Mouse (Mus musculus) embryonic facial prominence, embryonic 14.5 days (tissue): ENCODE data around the gene Cdh23. TPM values are rescaled to one million over a fixed set of nuclear protein-coding genes. Genes with fewer than 3 reads are reported as not detected.

Source experiments
- ATAC-seq: fragments of 200-750 bp; cut with Nextera tagmentation; 2 replicates; pipeline ENCODE4 v1.8.0; 2017; ENCODE audit warnings: low read depth, moderate number of reproducible peaks, moderate TSS enrichment
- DNase-seq: peaks from one replicate; pipeline ENCODE4 v3.0.0-alpha.2; 2015; ENCODE audit warnings: low spot score
- H3K27ac ChIP-seq: fragments of 300-500 bp; sonication (generic); replicated peaks from 2 replicates; pipeline ENCODE4 v1.5.1; 2014; ENCODE audit warnings: low read depth, mild to moderate bottlenecking, low read length, moderate library complexity
- H3K27me3 ChIP-seq: fragments of 300-500 bp; sonication (generic); replicated peaks from 2 replicates; pipeline ENCODE4 v1.6.1; 2014; ENCODE audit warnings: low read length; ENCODE audit not compliant: control insufficient read depth, insufficient read depth
- H3K36me3 ChIP-seq: fragments of 300-500 bp; sonication (generic); 2 replicates; pipeline ENCODE4 v1.6.1; 2014; ENCODE audit warnings: low read length, mixed read lengths; ENCODE audit not compliant: control insufficient read depth, insufficient read depth
- H3K4me1 ChIP-seq: fragments of 300-500 bp; sonication (generic); 2 replicates; pipeline ENCODE4 v1.6.1; 2014; ENCODE audit warnings: antibody characterized with exemption, low read length; ENCODE audit not compliant: control insufficient read depth, insufficient read depth
- H3K4me2 ChIP-seq: fragments of 300-500 bp; sonication (generic); 2 replicates; pipeline ENCODE4 v1.6.1; 2014; ENCODE audit warnings: low read depth, mild to moderate bottlenecking, low read length, moderate library complexity, mixed read lengths
- H3K4me3 ChIP-seq: fragments of 300-500 bp; sonication (generic); 2 replicates; pipeline ENCODE4 v1.5.1; 2014; ENCODE audit warnings: low read depth, mild to moderate bottlenecking, low read length
- H3K9ac ChIP-seq: fragments of 300-500 bp; sonication (generic); 2 replicates; pipeline ENCODE4 v1.6.1; 2014; ENCODE audit warnings: low read depth, mild to moderate bottlenecking, low read length, moderate library complexity, mixed read lengths
- H3K9me3 ChIP-seq: fragments of 300-500 bp; sonication (generic); 2 replicates; pipeline ENCODE4 v1.6.1; 2016; ENCODE audit warnings: low read length; ENCODE audit not compliant: control insufficient read depth
- WGBS: fragments of 180-500 bp; shearing (Covaris S2); extraction: QIAGEN DNeasy Blood & Tissue Kit; methylation state at CpG from one replicate; pipeline ENCODE4 v1.1.7; 2014; 5-methylcytosine and 5-hydroxymethylcytosine counted together
- polyA plus RNA-seq: library from polyadenylated mRNA; unstranded; fragments of >200 nt; fragmentation: Nextera tagmentation; extraction: Ambion mirVana; gene quantifications from 2 replicates; pipeline ENCODE4 v1.2.1, GENCODE M21; 2014

Cdh23 gene
- polyA plus RNA-seq, 1 experiment from 2014 or later: 1.0 TPM

- 70% methylated on average over 11 of the region's 11 CpGs for WGBS
- H3K4me3 ChIP-seq: no peak overlapping the region
- ATAC-seq: no peak
These were observed 41.0 kb upstream of the Cdh23 start for GRCm38 (mm10) chr10:60737169-60737728.

DNA sequence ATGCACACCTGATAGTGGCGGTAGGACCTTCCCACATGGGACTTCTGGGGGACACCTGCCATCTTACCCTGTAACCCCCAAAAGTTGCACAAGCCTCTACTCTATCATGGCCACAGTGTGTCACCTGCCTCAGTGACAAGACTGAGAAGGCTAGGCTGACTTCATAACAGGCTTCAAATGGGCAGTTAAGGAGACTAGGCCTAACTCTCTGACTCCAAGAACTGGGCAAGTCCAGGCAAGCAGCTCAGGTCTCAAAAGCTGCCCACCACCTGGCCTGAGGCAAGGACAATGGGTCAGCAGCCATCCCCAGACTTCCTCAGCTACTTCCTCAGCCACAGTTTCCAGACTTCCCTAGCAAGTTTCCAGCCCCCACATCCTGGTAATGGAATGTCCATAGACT, 39.4 kb upstream of the Cdh23 start:
- Histone ChIP-seq H3K4me3 (no peak overlapping the region), H3K9me3 (no peaks in the 10 kb centered on the region), H3K27me3 (no peaks in the 10 kb centered on the region), H3K4me1 (no peaks in the 10 kb centered on the region), H3K9ac (no peak overlapping the region), H3K4me2 (no peak overlapping the region), H3K36me3 (peaks cover 7% of the 10 kb centered on the region), H3K27ac (no peak overlapping the region)
- DNase-seq (no peak), ATAC-seq (no peak)
- WGBS: 100% methylated on average over 1 of the region's 1 CpGs

More at GRCm38 (mm10) chr10:60737169-60737728, 41.0 kb upstream of the Cdh23 start:
- Histone ChIP-seq H3K9ac (no peak overlapping the region), H3K9me3 (no peaks in the 10 kb centered on the region), H3K27ac (no peak overlapping the region), H3K27me3 (no peaks in the 10 kb centered on the region), H3K4me1 (no peaks in the 10 kb centered on the region), H3K36me3 (peaks cover 7% of the 10 kb centered on the region), H3K4me2 (no peak overlapping the region)
- no peak for DNase-seq

GRCm38 (mm10) chr10:60733471-60733870, 37.2 kb upstream of the Cdh23 start:
- no peaks in the 10 kb centered on the region for H3K9me3 ChIP-seq
- H3K4me2 ChIP-seq: no peak overlapping the region
- no peak overlapping the region for H3K27ac ChIP-seq
- H3K4me3 ChIP-seq: no peak overlapping the region
- H3K4me1 ChIP-seq: no peaks in the 10 kb centered on the region
- DNase-seq: no peak
- H3K27me3 ChIP-seq: no peaks in the 10 kb centered on the region
- WGBS: 74% methylated on average over 7 of the region's 8 CpGs
- ATAC-seq: no peak
- H3K9ac ChIP-seq: no peak overlapping the region
- peaks cover 7% of the 10 kb centered on the region for H3K36me3 ChIP-seq

DNA sequence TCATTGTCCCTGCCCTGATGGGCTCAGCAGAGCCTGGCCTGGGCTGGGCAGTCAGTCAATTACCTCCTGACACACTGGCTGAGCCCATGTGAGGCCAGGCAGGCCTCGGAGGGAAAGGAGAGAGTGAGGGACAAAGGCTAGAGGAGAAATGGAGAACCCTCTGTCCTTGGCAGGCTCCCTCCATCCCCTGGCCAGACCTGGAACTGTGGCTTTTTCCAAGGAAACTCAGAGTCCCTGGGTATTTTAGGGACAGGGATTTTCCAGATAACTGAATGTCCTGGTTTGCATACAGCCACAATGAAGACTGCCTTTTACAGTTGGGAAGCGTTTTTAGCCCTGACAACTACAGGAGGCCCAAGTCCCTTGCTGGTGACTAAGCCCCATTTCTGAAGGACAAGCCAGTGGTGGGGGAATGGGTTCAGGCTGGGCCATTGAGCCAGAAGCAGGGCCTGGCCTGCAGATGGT, 36.1 kb upstream of the Cdh23 start:
- DNase-seq: no peak
- no peak overlapping the region for H3K4me2 ChIP-seq
- H3K9ac ChIP-seq: no peak overlapping the region
- peaks cover 7% of the 10 kb centered on the region for H3K36me3 ChIP-seq
- H3K9me3 ChIP-seq: no peaks in the 10 kb centered on the region
- H3K4me3 ChIP-seq: no peak overlapping the region
- no peak overlapping the region for H3K27ac ChIP-seq
- H3K4me1 ChIP-seq: no peaks in the 10 kb centered on the region
- no peaks in the 10 kb centered on the region for H3K27me3 ChIP-seq
- WGBS: 36% methylated on average over 2 of the region's 2 CpGs
- ATAC-seq: no peak

DNA sequence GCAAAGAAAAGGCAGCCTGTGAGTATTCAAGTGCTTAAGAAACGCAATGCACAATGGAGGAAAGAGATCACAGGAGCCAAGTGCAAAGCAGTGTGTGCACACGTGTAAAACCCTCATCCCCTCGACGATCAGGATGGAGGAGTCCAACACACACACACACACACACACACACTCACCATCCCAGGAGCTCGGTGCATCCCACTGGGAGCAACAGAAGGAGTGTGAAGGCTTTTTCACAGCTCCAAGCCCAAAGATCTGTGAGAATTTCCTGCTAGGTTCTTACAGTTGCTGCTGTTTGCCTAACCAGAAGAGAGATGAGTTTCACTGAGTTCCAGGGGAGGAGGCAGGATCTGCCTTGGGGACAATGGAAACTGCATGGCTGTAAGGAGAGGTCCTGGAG, 35.5 kb upstream of the Cdh23 start:
- no peak overlapping the region for H3K9ac ChIP-seq
- no peaks in the 10 kb centered on the region for H3K9me3 ChIP-seq
- peaks cover 4% of the 10 kb centered on the region for H3K36me3 ChIP-seq
- no peak for ATAC-seq
- H3K27me3 ChIP-seq: no peaks in the 10 kb centered on the region
- WGBS: 40% methylated on average over 5 of the region's 5 CpGs
- no peak for DNase-seq
- H3K4me1 ChIP-seq: no peaks in the 10 kb centered on the region
- no peak overlapping the region for H3K27ac ChIP-seq
- no peak overlapping the region for H3K4me3 ChIP-seq
- no peak overlapping the region for H3K4me2 ChIP-seq

DNA sequence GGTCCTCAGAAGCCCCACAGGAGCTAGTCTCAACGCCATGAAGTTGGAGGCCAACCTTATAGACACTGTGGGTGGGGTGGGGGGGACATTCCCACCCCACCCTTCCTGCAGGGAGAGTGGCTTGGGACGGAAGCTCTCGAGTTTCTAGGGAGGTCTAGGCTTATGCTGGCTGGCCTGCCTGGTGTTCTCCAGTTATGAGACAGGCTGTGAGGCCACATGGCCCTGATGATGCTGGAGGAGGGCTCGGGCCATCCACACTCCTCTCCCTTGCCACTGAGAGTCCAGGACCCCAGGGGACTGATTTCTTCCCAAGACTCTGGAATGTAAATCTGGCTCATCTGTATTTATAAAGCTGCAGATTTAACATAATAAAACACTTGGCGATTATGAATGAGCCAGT, 31.0 kb upstream of the Cdh23 start:
- Histone ChIP-seq H3K4me1 (no peaks in the 10 kb centered on the region), H3K27me3 (no peaks in the 10 kb centered on the region), H3K36me3 (peaks cover 6% of the 10 kb centered on the region; the same call in 1 of the 2 replicates), H3K4me3 (no peak overlapping the region), H3K9me3 (no peaks in the 10 kb centered on the region), H3K9ac (no peak overlapping the region), H3K4me2 (no peak overlapping the region), H3K27ac (0 out of 2 replicates have a peak overlapping the region, but pooled peaks have one; percentile 1)
- WGBS: 47% methylated on average over 5 of the region's 5 CpGs
- ATAC-seq (no peak), DNase-seq (no peak)

DNA sequence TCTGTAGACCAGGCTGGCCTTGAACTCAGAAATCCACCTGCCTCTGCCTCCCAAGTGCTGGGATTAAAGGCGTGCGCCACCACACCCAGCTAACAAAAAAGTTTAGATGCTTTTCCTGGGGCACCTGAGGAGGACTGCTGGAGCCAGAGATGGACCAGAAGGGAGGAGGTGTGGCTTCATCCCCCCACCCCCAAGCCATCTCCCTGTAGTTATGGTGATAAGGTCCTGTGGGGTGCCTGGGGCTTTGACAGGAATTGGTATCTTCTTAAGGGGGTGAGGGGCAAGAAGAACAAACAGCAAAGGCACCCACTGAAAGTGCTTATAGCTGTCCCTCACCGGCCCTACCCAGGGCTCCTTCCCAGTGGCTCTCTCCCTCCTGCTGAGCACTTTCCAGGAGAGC, 30.6 kb upstream of the Cdh23 start:
- WGBS: 73% methylated on average over 3 of the region's 3 CpGs
- no peak overlapping the region for H3K9ac ChIP-seq
- no peak overlapping the region for H3K4me3 ChIP-seq
- H3K4me2 ChIP-seq: no peak overlapping the region
- DNase-seq: no peak
- no peaks in the 10 kb centered on the region for H3K4me1 ChIP-seq
- H3K36me3 ChIP-seq: peaks cover 6% of the 10 kb centered on the region; the same call in 1 of the 2 replicates
- H3K9me3 ChIP-seq: no peaks in the 10 kb centered on the region
- no peak for ATAC-seq
- H3K27me3 ChIP-seq: no peaks in the 10 kb centered on the region
- no peak overlapping the region for H3K27ac ChIP-seq

DNA sequence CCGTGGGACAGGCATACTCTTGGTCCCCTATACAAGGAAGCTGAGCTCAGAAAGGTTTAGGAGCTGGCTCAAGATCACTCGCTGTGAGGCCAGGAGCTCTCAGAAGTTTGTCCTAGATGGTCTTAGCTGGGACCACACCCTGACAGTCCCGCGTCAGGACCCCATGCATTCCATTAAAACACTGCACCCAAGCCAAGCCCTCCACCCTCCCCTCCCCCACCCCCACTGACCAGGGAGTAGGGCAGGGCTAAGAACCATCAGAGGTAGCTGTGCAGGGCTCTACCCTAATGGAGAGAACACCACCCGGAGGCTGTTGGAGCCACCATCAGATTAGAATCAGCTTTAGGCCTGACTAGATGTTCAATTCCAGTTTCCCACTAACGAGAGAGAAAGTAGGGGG, 28.2 kb upstream of the Cdh23 start:
- WGBS: 77% methylated on average over 6 of the region's 6 CpGs
- Histone ChIP-seq H3K4me1 (no peaks in the 10 kb centered on the region), H3K4me3 (no peak overlapping the region), H3K9me3 (no peaks in the 10 kb centered on the region), H3K36me3 (peaks cover 6% of the 10 kb centered on the region; the same call in 1 of the 2 replicates), H3K27ac (no peak overlapping the region), H3K4me2 (no peak overlapping the region), H3K27me3 (no peaks in the 10 kb centered on the region), H3K9ac (no peak overlapping the region)
- ATAC-seq (no peak), DNase-seq (no peak)

DNA sequence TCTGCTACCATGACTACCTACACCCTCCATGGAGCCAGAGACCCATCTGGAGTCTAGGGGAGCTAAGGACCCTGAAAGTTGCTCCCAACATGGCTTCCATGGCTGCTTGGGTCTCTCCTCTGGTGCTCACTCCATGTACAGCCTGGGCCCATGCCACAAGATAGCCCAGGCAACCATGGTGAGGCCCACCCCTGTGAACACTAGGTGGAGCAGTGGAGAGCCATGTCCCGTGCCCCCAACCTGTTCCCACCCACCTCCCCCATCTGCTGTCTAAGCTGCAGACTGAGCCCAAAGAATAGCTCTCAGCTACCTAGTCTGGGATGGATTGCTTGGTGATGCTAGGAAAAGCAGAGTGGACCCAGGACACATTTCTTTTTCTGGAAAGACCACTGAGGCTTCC, 27.1 kb upstream of the Cdh23 start:
- no peak for ATAC-seq
- no peaks in the 10 kb centered on the region for H3K9me3 ChIP-seq
- no peaks in the 10 kb centered on the region for H3K27me3 ChIP-seq
- H3K4me1 ChIP-seq: no peaks in the 10 kb centered on the region
- no peak overlapping the region for H3K27ac ChIP-seq
- H3K4me2 ChIP-seq: no peak overlapping the region
- H3K36me3 ChIP-seq: peaks cover 12% of the 10 kb centered on the region; the same call in 1 of the 2 replicates
- no peak overlapping the region for H3K4me3 ChIP-seq
- 60% methylated on average over 1 of the region's 1 CpGs for WGBS
- DNase-seq: no peak
- no peak overlapping the region for H3K9ac ChIP-seq
